ENCODE assay signal across 8 mouse cellular contexts in the genomic region with DNA sequence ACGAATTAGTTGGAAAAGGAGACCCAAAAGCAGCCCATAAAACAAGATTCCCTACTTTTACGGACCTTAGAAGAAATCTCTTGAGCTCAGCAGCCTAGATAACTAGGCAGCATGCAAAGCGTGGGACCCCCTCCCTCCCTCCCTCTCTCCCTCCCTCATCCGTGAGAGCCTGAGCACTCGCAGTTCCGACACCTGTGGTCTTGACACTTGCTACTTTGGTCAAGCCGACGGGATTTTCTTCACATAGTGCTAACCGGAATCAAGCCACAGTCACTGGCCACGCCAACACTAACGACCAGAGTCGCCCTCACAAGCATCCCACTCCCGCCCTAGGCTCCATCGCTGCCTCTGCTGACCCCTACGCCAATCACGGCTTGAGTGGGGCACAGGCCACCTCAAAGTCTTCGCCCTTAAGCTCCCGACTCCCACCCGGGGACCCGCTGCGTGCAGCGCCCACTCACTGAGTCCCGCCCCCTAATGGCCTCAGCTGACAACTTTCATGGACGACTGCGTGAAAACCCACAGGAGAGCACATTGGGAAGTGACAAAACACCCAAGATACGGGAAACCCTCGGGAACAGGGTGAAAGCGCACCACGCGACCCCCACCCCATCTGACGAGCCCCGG. TPM values are rescaled to one million over a fixed set of nuclear protein-coding genes. Genes with fewer than 3 reads are reported as not detected.
DNase-seq lines count a peak whose midpoint lies in the region; ATAC-seq and TF ChIP-seq lines count a peak whose summit lies in the region.

No protein-coding gene starts in this region.

- H3K9ac ChIP-seq in hindbrain, embryonic 11.5 days (ENCODE audit: low read depth, low read length) = peak overlapping the region; percentile 72

- TF ChIP-seq POLR2A in lung, adult 2 months (IDR thresholded peaks at IDR 0.05; ENCODE audit: borderline replicate concordance, extremely low read depth, low read depth, low read length) = peak; percentile 18; the same call in 1 of the 2 replicates

- ATAC-seq in hindbrain, embryonic 11.5 days (ENCODE audit: low FRiP score) = peak; percentile 80
- ATAC-seq in megakaryocyte-erythroid progenitor cell, adult 5-6 weeks (replicated peaks; ENCODE audit: low FRiP score, low TSS enrichment, poor library complexity, severe bottlenecking) = peak; percentile 56

- H3K4me2 ChIP-seq in hindbrain, embryonic 11.5 days (replicated peaks; ENCODE audit: low read depth, low read length) = peak overlapping the region; percentile 83

- no peak for DNase-seq in lung, adult 2 months
- no peak for DNase-seq in lung, adult 18-20 months
- peak; percentile 10 for DNase-seq in c-Kit-positive CD71-positive TER-119-positive erythroid progenitor cells, embryonic 14.5 days (ENCODE audit: low spot score)
- DNase-seq in hindbrain, embryonic 11.5 days (ENCODE audit: low spot score) = no peak
- no peak for DNase-seq in frontal cortex, postnatal 25 days (ENCODE audit: low spot score in 2 of 2)
- no peak for DNase-seq in frontal cortex, postnatal 36 days (ENCODE audit: low spot score in 2 of 2)
- no peak for DNase-seq in right cerebral cortex, postnatal 10 days (ENCODE audit: low spot score in 2 of 2)

- peaks cover 24% of the 10 kb centered on the region for H3K4me1 ChIP-seq in lung, adult 2 months (ENCODE audit: control insufficient read depth, insufficient read depth, low read length)
- H3K4me1 ChIP-seq in hindbrain, embryonic 11.5 days (replicated peaks; ENCODE audit: control insufficient read depth, insufficient read depth, low read length) = no peaks in the 10 kb centered on the region

- no peak for TF ChIP-seq CTCF in lung, adult 2 months (IDR thresholded peaks at IDR 0.05; ENCODE audit: insufficient read depth, low read length)

- no peaks in the 10 kb centered on the region for H3K36me3 ChIP-seq in hindbrain, embryonic 11.5 days (ENCODE audit: control insufficient read depth, insufficient read depth, low read length)

- peak overlapping the region; percentile 47 for H3K27ac ChIP-seq in hindbrain, embryonic 11.5 days (ENCODE audit: low read depth, low read length)

- no peaks in the 10 kb centered on the region for H3K27me3 ChIP-seq in hindbrain, embryonic 11.5 days (ENCODE audit: control insufficient read depth, insufficient read depth, low read length)

- H3K9me3 ChIP-seq in hindbrain, embryonic 11.5 days (ENCODE audit: control insufficient read depth, low read length) = no peaks in the 10 kb centered on the region

- 1% methylated on average over 32 of the region's 32 CpGs for WGBS in lung, adult 2 months
- 1% methylated on average over 32 of the region's 32 CpGs for WGBS in hindbrain, embryonic 11.5 days

- H3K4me3 ChIP-seq in lung, adult 2 months (replicated peaks; ENCODE audit: extremely low read depth, low read depth, low read length) = peak overlapping the region; percentile 67
- H3K4me3 ChIP-seq in hindbrain, embryonic 11.5 days (ENCODE audit: low read depth, low read length) = peak overlapping the region; percentile 78

RNA-seq across cellular contexts. Expression of a gene that starts 0.6 kb away (rescaled TPM):
- 4.9 and 6.9 TPM in 2 replicates for polyA plus RNA-seq in lung, adult 2 months (2012; rRNA removed)
- 13.4 and 19.2 TPM in 2 replicates for polyA plus RNA-seq in hindbrain, embryonic 11.5 days (2014; fragmentation: Nextera tagmentation; extraction: Ambion mirVana)
- total RNA-seq in megakaryocyte-erythroid progenitor cell, adult 5-6 weeks (2014; fragmentation: Nextera tagmentation) = 11.5 and 15.9 TPM in 2 replicates
- 5.0 and 16.7 TPM in 2 replicates for total RNA-seq in megakaryocyte-erythroid progenitor cell, adult 5-6 weeks (2017)

RNA-seq across cellular contexts. Expression of a gene that starts 38.6 kb away (rescaled TPM):
- 14.7 and 19.2 TPM in 2 replicates for polyA plus RNA-seq in lung, adult 2 months (2012; rRNA removed)
- 0.36 TPM in 1 of 2 replicates, not detected in the other for polyA plus RNA-seq in hindbrain, embryonic 11.5 days (2014; fragmentation: Nextera tagmentation; extraction: Ambion mirVana)
- 6.4 and 6.9 TPM in 2 replicates for total RNA-seq in megakaryocyte-erythroid progenitor cell, adult 5-6 weeks (2014; fragmentation: Nextera tagmentation)
- 3.1 and 13.0 TPM in 2 replicates for total RNA-seq in megakaryocyte-erythroid progenitor cell, adult 5-6 weeks (2017)

Comparison
In these comparisons a context has a peak if more than half of its experiments do, and no peak if none do; other contexts are left out.
1. RNA of a gene that starts 38.6 kb away (polyA plus RNA-seq): 14.7 to 19.2 TPM in lung, adult 2 months; 0.36 TPM in hindbrain, embryonic 11.5 days; every median in the first group is over 10 times any median in the second.